Mouse (Mus musculus): ENCODE measurements around the gene Tex2. TPM values are rescaled to one million over a fixed set of nuclear protein-coding genes. Genes with fewer than 3 reads are reported as not detected.
"Not testable (repeated sequence)": the region's sequence is repeated elsewhere in the genome, so short reads cannot be mapped to it uniquely, and the experiment has no call there.

The Tex2 gene
- polyA plus RNA-seq, 1 experiment, result 25.0 TPM

DNA sequence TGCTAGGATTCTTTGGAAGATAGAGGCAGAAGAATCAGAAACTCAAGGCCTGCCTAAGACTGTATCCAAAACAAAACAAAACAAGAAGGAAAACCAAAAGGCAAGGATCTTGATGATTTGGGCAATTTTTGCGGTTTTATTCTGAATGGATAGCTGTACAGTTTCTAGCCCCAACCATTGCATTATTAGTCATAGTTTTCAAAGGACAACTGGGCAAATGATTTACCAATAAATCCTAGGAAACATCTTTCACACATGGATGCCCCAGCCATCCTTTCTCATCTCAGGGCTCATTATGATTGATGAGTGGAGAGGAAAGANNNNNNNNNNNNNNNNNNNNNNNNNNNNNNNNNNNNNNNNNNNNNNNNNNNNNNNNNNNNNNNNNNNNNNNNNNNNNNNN lies 29.4 kb downstream of the Tex2 start:
- H3K4me3 ChIP-seq (ENCODE audit: insufficient read depth, low read length), result no peak overlapping the region
- H3K4me1 ChIP-seq (ENCODE audit: control insufficient read depth, insufficient read depth, low read length), result peaks cover 13% of the 10 kb centered on the region
- H3K27ac ChIP-seq (ENCODE audit: insufficient read depth, low read depth, low read length), result no peak overlapping the region
- no peak for TF ChIP-seq POLR2A (IDR thresholded peaks at IDR 0.05; ENCODE audit: borderline replicate concordance, low read depth, low read length)
- TF ChIP-seq CTCF (IDR thresholded peaks at IDR 0.05; ENCODE audit: low read depth, low read length), result no peak

DNA sequence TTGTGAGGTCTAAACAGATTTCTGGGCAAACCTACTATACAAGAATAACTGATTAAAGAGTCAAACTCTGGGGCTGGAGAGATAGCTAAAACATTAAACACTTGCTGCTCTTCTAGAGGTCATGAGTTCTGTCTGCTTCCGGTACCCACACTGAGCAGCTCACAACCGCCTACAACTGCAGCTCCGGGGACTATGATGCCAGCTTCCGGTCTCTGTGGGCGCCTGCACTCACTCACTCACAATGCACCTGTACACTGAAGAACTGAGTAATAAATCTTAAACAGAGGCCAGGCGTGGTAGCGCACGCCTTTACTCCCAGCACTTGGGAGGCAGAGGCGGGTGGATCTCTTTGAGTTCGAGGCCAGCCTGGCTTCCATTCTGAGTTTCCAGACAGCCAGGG lies 31.9 kb downstream of the Tex2 start:
- Histone ChIP-seq H3K4me1 (ENCODE audit: control insufficient read depth, insufficient read depth, low read length) (peaks cover 9% of the 10 kb centered on the region), H3K27ac (ENCODE audit: insufficient read depth, low read depth, low read length) (no peak overlapping the region), H3K4me3 (ENCODE audit: insufficient read depth, low read length) (no peak overlapping the region)
- TF ChIP-seq CTCF (IDR thresholded peaks at IDR 0.05; ENCODE audit: low read depth, low read length) (no peak), POLR2A (IDR thresholded peaks at IDR 0.05; ENCODE audit: borderline replicate concordance, low read depth, low read length) (no peak)

DNA sequence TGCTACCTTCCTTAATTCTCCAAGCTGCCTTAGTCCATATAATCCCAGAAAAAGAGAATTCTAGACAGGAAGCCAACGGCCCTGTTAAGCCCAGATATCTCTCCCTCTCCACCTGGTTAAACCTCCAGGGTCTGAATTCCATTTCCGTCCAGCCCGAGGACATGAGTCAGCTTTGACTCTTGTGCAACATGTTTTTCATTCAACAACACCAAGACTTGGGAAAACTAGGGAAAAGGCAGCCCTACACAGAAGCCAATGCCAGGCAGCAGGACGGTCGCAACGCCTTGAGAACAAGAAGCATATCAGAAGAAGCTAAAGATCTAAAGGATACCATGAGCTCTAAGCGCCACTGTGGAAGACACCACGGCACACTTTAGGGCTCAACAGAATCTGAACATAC lies 32.8 kb downstream of the Tex2 start:
- no peak overlapping the region for H3K4me3 ChIP-seq (ENCODE audit: insufficient read depth, low read length)
- TF ChIP-seq POLR2A (IDR thresholded peaks at IDR 0.05; ENCODE audit: borderline replicate concordance, low read depth, low read length) (no peak), CTCF (IDR thresholded peaks at IDR 0.05; ENCODE audit: low read depth, low read length) (no peak)
- peaks cover 9% of the 10 kb centered on the region for H3K4me1 ChIP-seq (ENCODE audit: control insufficient read depth, insufficient read depth, low read length)
- no peak overlapping the region for H3K27ac ChIP-seq (ENCODE audit: insufficient read depth, low read depth, low read length)

DNA sequence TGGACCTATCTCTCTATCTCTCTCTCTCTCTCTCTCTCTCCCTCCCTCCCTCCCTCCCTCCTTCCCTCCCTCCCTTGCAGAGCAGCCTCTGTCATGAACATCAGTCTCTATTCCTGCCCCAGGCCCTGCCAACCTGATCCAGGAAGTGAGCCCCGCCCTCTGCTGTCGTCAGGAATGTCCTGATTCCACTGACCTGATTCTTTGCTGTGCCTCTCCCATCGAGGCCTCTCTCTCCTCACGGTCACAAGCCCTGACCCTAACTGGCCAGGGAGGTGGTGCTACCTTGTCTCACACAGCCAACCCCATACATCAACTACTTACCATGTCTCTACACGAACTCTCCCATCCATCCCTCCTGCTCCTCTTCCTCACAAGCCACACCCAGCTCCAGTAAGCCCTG lies 33.3 kb downstream of the Tex2 start:
- H3K4me3 ChIP-seq (ENCODE audit: insufficient read depth, low read length), result no peak overlapping the region
- peaks cover 9% of the 10 kb centered on the region for H3K4me1 ChIP-seq (ENCODE audit: control insufficient read depth, insufficient read depth, low read length)
- TF ChIP-seq POLR2A (IDR thresholded peaks at IDR 0.05; ENCODE audit: borderline replicate concordance, low read depth, low read length) (no peak), CTCF (IDR thresholded peaks at IDR 0.05; ENCODE audit: low read depth, low read length) (no peak)
- no peak overlapping the region for H3K27ac ChIP-seq (ENCODE audit: insufficient read depth, low read depth, low read length)

GRCm38 (mm10) chr11:106579146-106579545 lies 34.1 kb downstream of the Tex2 start:
- Histone ChIP-seq H3K4me3 (ENCODE audit: insufficient read depth, low read length) (no peak overlapping the region), H3K27ac (ENCODE audit: insufficient read depth, low read depth, low read length) (no peak overlapping the region)

DNA sequence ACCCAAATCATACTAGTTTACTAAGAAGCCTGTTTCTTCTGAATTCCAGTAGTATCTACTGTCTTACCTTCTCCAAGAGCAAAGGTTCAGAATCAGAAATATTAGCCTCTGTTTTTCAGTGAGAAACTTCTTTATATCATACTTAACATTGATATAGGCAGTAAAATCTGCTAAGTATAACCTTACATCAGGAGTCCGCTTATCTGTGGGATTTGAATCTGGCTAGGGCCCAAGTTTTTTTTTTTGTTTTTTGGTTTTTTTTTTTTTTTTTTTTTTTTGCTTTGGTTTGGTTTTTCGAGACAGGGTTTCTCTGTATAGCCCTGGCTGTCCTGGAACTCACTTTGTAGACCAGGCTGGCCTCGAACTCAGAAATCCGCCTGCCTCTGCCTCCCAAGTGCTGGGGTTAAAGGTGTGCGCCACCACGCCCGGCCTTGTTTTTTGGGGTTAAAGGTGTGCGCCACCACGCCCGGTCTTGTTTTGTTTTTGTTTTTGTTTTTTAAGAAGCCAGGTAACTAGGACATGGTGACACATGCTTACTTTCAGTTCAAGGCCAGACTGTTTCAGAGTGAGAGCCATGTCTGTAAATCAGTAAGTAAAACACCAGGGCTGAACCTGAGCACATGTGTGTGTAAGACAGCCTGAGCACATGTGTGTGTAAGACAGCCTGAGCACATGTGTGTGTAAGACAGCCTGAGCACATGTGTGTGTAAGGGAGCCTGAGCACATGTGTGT lies 35.4 kb downstream of the Tex2 start:
- H3K4me1 ChIP-seq (ENCODE audit: control insufficient read depth, insufficient read depth, low read length); H3K27ac ChIP-seq (ENCODE audit: insufficient read depth, low read depth, low read length); H3K4me3 ChIP-seq (ENCODE audit: insufficient read depth, low read length): not testable (repeated sequence)

More at GRCm38 (mm10) chr11:106579146-106579545, 34.1 kb downstream of the Tex2 start:
- TF ChIP-seq POLR2A (IDR thresholded peaks at IDR 0.05; ENCODE audit: borderline replicate concordance, low read depth, low read length) (no peak), CTCF (IDR thresholded peaks at IDR 0.05; ENCODE audit: low read depth, low read length) (no peak)
- peaks cover 9% of the 10 kb centered on the region for H3K4me1 ChIP-seq (ENCODE audit: control insufficient read depth, insufficient read depth, low read length)

- TF ChIP-seq POLR2A (IDR thresholded peaks at IDR 0.05; ENCODE audit: borderline replicate concordance, low read depth, low read length) (no peak), CTCF (IDR thresholded peaks at IDR 0.05; ENCODE audit: low read depth, low read length) (no peak)
- Histone ChIP-seq H3K4me1 (ENCODE audit: control insufficient read depth, insufficient read depth, low read length) (peaks cover 16% of the 10 kb centered on the region), H3K4me3 (ENCODE audit: insufficient read depth, low read length) (no peak overlapping the region), H3K27ac (ENCODE audit: insufficient read depth, low read depth, low read length) (no peak overlapping the region)
Observed at GRCm38 (mm10) chr11:106574456-106574855, 38.8 kb downstream of the Tex2 start.

GRCm38 (mm10) chr11:106573476-106574240 lies 39.6 kb downstream of the Tex2 start:
- no peak for TF ChIP-seq POLR2A (IDR thresholded peaks at IDR 0.05; ENCODE audit: borderline replicate concordance, low read depth, low read length)
- TF ChIP-seq CTCF (IDR thresholded peaks at IDR 0.05; ENCODE audit: low read depth, low read length), result no peak
- Histone ChIP-seq H3K4me1 (ENCODE audit: control insufficient read depth, insufficient read depth, low read length) (peaks cover 16% of the 10 kb centered on the region), H3K4me3 (ENCODE audit: insufficient read depth, low read length) (no peak overlapping the region), H3K27ac (ENCODE audit: insufficient read depth, low read depth, low read length) (no peak overlapping the region)

- no peak overlapping the region for H3K27ac ChIP-seq (ENCODE audit: insufficient read depth, low read depth, low read length)
- no peak overlapping the region for H3K4me3 ChIP-seq (ENCODE audit: insufficient read depth, low read length)
- peaks cover 16% of the 10 kb centered on the region for H3K4me1 ChIP-seq (ENCODE audit: control insufficient read depth, insufficient read depth, low read length)
- TF ChIP-seq POLR2A (IDR thresholded peaks at IDR 0.05; ENCODE audit: borderline replicate concordance, low read depth, low read length) (no peak), CTCF (IDR thresholded peaks at IDR 0.05; ENCODE audit: low read depth, low read length) (no peak)
Observed at GRCm38 (mm10) chr11:106572958-106573357, 40.3 kb downstream of the Tex2 start.

DNA sequence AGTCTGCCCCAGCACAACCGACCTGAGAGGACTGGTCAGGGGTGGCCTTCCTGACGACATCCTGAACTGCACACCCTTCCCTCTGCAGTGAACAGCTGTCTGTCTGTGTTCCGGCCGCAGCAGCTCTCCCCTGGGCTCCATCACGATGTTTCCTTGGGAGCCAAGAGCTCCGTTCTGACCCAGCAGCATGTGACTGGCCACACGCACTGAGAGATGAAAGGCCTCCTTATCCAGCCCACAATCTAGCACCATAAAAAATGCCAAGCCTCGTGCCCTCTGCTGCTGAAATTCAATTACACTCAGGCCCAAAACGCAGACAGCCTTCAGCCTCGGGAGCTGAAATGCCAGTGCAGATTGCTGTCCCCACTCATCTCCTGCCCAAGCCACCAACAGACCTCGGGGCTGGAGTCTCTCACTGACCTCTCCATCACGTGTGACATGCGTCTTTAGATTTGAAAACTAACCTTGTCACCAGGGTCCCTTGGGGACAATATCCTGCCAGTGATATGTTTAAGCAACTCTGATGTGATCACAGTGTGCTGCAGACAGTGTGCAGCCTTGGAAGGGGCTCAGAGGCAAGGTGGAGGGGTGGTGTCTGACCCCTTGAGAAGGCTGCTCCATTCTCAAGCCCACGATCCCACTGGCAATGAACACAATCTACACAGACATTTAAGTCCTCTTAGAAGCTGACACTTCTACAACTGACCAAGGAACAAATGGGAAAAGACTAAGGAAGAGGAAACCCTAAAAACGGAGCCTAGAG lies 41.0 kb downstream of the Tex2 start:
- no peak for TF ChIP-seq POLR2A (IDR thresholded peaks at IDR 0.05; ENCODE audit: borderline replicate concordance, low read depth, low read length)
- no peak for TF ChIP-seq CTCF (IDR thresholded peaks at IDR 0.05; ENCODE audit: low read depth, low read length)
- no peak overlapping the region for H3K27ac ChIP-seq (ENCODE audit: insufficient read depth, low read depth, low read length)
- H3K4me3 ChIP-seq (ENCODE audit: insufficient read depth, low read length), result no peak overlapping the region
- H3K4me1 ChIP-seq (ENCODE audit: control insufficient read depth, insufficient read depth, low read length), result peaks cover 16% of the 10 kb centered on the region
